Mouse (Mus musculus) cerebellum, postnatal 36 days (tissue): ENCODE data around the gene N4bp3.
"Not testable (repeated sequence)": the region's sequence is repeated elsewhere in the genome, so short reads cannot be mapped to it uniquely, and the experiment has no call there.

ENCODE experiments used
- DNase-seq, 2 experiments: peaks; one replicate each; pipeline ENCODE4 v3.0.0; 2021 to 2022; ENCODE audit warnings: mixed read lengths in 2 of 2

N4bp3 gene

DNA sequence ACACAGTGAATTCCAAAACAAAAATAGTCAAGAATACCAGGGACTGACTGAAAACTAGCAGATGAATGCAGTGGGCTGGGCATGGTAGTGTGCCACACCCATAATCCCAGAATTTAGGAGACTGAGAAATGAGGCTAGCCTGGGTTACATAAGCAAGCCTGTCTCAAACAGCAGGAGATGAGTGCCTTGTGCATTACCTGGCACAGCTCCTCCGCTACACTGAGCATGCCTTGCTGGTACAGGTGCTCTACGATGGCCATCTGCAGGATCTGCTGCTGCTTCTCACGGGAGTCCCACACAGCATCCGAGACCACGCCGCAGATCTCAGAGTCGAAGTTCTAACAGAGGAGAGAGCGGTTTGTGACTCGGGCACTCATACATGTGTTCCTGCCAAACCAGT, 23.2 kb downstream of the N4bp3 start:
- DNase-seq: peak in 1 of 2 experiments; percentile 40

DNA sequence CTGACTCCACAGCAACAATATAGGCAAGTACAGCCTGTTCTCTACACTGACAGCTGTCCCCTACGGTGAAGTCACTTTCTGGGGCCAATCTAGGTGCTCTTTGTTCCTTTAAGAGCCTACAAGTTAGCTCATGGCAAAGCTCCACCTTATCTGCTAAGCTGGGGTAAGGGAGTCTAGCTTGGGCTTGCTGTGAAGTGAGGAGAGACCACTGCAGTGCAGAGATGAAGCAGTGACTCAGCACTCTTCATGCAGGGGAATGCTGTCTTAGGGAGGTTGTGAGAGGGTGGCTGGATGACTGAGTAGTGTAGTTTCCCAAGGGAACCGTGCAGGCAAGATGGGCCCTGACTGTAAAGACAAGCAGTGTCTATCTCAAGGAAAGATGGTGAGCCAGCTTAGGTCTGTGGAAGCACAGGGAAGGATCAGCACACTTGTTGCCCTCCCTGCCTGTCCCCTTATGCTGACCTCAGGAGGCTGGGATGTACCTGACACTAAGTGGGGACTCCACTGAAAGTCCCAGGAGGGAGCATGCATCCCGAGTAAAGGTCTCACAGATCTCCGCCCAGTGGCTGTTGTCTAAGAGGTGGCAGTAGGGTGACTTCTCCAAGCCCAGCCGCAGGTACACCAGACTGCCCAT, 25.3 kb downstream of the N4bp3 start:
- DNase-seq: no peak

DNA sequence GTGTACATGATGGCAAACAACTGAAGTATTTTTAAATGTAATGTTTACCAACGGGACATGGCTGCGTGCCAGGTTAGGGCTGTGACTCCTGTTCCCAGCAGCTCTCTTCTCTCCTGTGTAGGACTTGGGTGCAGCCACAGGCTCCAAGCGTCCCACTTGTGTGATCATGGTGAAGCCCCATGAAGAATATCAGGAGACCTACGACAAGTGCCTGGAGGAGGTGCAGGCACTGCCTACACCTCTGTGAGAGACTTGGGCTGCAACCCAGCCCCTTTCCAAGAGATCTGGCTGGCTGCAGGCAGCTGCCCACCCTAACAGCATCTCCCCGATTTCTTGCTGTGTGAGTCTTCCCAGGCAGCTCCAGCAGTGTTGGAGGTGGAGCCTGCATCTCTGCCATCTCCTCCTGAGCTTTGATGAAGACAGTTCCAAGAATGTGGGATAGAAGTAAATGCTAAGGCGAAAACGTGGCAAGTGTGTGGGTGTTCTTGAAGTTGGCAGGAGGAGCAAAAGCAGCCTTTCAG, 27.6 kb downstream of the N4bp3 start:
- DNase-seq: no peak

DNA sequence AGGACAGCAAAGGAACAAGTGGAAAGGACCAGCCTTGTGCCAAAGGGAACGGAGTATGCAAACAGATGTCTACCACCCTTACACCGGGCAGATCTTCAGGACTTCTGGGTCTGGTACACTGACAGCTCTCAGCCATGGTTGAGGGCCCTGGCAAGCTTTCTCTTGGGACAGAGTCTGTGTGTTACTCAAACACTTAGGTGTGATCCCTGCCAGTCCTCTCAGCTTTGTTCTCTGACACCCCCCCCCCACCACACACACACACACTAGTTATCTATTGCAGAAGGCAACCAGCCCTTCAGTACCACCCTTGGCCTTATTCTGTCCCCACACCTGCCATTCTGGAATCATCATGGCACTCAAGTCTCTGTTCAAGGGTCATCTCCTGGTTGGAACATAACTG, 28.9 kb downstream of the N4bp3 start:
- no peak for DNase-seq

DNA sequence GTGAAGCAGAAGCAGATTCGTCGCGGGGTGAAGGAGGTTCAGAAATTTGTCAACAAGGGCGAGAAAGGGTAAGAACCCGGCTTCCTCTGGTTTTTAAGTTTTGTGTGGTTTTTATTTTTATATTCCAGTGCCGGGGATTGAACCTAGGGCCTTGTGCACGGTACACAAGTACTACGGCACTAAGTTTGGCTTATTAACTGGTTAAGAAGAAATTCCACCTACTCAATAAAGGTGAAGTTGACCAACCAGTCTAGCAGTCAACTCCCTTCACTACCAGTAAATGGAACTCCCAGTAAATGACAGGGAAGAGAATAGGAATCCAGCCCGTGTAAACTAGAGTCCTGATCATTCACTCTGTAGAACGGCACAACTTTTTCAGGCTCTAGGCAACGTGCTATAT, 30.6 kb downstream of the N4bp3 start:
- DNase-seq: no peak

DNA sequence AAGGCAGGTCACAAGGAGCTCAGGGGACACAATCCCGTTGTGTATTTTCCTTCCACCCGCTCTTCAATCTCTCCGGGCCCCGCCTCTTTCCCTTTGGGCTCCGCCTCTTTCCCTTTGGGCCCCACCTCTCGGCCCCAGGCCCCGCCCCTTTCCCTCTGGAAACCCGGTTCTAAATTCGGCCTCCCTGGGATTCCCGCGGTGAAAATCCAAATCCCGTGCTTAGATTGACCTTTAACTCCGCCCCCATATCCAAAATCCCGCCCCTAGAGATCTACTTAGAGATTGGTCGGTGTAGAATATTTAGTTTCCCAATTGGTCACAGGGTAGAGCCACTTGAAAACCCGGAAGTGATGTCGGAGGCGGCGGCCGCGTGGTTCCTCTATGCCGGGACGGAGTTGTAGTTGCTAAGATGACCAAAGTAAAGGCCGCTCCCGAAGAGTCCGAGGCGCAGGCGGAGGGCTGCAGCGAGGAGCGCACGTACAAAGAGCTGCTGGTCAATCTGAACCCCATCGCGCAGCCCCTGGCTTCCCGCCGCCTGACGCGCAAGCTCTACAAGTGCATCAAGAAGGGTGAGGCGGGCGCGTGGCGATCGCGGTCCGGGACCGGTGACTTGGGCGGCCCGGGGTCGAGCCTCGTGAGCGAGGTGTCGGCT, 31.1 kb downstream of the N4bp3 start, which contains the start of gene Nhp2:
Gene Nhp2 (plus strand): TSS at position 327 of the 652 bp plus-strand sequence.
- DNase-seq: peak; percentile 90 to 92

DNA sequence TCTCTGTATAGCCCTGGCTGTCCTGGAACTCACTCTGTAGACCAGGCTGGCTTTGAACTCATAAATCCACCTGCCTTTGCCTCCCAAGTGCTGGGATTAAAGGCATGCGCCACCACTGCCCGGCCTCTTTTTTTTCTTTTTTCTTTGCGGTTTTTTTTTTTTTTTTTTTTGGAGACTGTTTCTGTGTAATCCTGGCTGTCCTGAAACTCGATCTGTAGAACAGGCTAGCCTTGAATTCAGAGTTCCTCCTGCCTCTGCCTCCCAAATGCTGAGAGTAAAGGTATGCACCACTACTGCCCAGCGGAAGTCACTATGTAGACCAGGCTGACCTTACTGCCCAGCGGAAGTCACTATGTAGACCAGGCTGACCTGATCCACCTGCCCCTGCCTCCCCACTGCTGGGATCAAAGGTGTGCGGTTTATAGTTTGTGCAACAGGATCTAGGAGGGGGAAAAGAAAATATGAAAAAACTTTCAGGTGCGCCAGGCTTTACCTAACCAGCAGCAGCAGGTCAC, 31.7 kb downstream of the N4bp3 start:
- no peak for DNase-seq

DNA sequence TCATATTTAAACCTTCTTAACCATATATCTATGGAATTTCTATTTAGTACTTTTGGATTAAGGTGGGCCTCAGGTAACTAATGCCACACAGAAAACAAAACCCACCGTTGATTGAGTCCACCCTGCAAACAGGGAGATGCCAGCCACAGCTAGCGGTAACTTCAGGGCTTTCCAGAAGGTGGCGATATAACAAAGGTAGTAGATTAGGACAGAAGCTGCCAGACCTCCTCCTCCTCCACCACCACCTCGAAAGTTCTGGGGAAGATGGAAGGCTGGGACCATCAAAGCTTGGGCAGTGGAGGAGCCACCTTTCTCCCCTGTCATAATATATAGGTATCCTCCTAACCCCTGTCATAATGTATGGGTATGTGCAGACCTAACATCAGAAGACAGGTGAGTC, 32.9 kb downstream of the N4bp3 start:
- peak; percentile 63 to 73 for DNase-seq

DNA sequence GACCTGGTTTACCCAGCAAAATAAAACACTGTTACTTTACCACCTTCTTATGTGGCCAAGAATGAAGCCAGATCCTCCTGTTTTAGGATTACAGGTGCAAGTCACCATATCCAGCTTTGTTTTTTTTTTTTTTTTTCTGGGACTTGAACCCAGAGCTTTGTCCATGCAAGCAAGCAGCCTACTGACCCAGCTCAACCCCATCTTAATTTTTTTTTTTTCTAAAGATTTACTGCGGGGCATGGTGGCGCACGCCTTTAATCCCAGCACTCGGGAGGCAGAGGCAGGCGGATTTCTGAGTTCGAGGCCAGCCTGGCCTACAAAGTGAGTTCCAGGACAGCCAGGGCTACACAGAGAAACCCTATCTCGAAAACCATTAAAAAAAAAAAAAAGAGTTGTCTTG, 34.5 kb downstream of the N4bp3 start:
- not testable (repeated sequence) for DNase-seq

DNA sequence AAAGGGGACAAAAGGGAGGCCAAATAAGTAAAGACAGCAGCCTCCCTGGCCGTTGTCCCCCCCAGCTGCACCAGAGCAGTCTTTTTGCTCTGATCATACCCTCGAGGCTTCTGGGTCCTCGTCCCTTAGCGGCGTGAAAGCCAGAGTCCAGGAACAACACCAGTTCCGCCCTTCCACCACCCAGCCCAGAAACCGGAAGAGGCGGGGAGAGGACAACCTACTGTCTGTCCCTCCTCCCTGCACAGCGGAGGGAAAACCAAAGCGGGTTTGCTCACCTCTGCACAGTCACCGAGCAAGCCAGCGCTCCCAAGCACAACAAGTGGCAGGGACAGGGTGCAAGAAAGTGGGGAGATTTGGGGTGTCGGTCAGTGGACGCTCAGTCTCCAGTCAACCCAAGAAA, 35.0 kb downstream of the N4bp3 start:
- DNase-seq: peak in 1 of 2 experiments; percentile 25

DNA sequence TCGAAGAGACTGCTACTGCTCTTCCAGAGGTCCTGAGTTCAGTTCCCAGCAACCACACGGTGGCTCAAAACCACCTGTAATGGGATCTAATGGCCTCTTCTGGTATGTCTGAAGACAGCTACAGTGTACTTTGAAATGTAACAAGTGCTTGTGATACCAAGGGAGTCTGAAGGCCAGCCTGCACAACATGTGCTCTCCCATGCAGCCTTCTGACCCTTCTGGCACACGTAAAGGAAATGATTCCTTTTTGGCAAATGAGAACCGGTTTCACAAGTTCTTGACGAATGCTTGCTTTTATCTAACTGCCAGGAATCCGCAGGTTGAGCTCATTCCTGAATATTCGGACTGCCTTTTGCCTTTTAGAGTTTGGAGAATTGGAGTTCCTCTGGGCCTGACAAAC, 35.5 kb downstream of the N4bp3 start:
- no peak for DNase-seq

DNA sequence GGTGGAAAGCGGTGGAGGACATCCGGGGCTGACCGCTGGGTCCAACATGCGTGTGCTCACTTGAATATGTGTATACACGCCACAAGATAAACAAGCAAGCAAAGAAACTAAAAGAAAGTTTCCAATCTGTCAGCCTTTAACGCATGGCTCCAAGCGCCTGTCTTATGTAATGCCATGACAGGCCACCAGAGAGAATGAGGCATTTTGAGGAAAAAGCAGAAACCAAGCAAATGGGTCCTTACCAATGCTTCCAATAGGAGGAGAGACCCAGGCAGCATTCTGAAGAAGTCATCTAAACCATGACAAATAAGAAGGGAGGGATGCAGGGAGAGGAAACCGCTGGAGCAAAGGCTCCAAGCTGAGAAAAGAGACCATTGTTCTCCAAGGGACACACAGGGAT, 36.4 kb downstream of the N4bp3 start:
- no peak for DNase-seq

DNA sequence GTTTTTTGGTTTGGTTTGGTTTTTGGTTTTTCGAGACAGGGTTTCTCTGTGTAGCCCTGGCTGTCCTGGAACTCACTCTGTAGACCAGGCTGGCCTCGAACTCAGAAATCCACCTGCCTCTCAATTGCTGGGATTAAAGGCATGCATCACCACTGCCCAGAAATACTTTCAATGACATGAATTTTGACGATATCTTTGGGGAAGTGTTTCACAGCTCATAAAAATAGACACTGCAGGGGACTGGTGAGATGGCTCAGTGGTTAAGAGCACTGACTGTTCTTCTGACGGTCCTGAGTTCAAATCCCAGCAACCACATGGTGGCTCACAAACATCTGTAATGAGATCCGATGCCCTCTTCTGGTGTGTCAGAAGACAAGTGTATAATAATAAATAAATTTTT, 40.7 kb downstream of the N4bp3 start:
- not testable (repeated sequence) for DNase-seq

DNA sequence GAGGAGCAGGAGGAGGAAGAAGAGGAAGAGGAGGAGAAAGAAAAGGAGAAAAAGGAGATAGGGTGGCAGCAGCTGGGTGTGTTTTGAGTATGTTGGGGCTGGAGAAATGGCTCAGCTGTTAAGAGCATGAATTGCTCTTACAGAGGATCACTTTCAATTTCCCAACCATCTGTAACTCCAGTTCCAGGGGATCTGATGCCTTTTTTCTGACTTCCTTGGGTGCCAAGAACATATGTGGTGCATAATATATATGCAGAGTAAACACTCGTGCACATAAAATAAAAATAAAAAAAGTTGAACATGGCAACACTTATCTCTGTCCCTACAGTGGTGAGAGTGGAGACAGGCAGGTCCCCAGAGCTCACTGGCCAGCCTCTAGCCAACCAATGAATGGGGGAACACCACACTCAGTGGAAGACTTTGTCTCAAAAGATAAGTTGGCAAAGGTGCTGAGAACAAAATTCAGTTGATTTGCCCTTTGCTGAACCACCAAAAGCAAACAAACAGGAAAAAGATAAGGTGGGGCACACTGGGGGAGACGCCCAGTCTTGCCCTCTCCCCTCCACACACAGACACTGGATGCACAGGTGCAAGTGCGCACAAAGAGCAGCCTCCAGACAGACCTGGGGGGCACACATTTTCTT, 41.3 kb downstream of the N4bp3 start:
- DNase-seq: no peak

DNA sequence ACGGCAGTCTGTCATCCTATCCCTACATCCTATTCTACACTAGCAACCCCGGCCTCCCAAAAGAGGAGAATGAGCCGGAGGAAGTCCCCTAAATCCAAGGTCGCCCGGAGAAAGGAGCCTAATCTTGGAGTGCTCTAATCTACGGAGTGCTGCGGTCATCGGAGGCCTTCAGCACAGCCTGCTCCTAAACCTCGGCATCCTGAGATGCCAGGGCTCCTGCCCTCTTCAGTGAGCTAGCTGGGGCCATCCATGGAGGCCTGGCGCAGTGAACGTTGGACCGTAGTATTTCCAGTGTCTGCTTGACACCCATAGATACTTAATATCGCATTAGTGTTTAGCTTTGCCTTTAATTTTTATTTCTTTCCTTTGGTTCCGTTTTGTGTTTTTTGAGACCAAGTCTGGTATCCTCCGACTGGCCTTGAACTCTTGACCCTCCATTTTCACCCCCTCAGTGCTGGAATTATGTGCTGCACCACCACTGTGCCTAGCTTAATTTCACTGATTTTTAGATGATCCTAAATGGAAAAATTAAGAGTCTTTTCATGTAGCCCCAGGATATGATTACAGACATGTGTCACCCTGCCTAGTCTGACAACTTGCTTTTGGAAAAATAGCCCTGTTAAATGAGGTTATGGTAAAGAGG, 43.4 kb downstream of the N4bp3 start:
- no peak for DNase-seq

DNA sequence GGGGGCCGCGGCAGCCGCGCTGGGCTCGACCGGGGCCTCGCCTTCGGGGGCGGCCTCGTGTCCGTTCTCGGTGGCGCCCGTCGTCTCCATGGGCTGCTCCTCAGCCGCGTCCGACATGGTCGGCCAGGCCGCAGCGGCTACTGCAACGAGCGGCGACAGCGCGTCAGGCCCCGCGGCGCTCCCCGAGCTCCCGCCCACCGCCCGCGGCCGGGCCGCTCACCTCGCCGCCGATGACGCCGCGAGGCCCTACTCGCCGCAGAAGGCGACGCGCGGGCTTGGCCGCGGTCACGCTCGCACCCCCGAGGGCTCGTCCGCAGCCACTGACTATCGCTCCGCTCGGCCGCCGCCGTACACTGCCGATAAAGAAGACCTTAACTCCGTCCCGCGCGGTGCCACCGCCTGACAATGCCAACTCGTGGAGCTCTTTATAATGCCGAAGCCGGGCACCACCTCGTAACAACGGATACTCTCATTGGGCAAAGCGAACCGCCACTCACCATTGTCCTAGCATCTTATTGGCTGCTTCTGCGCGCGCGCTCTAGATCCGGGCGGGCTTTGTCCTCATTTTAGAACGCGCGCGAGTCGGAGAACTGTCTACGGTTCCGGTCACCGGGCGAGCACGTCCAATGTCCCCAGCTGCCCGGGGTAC, 44.1 kb downstream of the N4bp3 start, which contains the start of gene Hnrnpab:
Gene Hnrnpab (minus strand): TSS at position 401 of the 649 bp plus-strand sequence.
- DNase-seq: peak; percentile 96 to 99

DNA sequence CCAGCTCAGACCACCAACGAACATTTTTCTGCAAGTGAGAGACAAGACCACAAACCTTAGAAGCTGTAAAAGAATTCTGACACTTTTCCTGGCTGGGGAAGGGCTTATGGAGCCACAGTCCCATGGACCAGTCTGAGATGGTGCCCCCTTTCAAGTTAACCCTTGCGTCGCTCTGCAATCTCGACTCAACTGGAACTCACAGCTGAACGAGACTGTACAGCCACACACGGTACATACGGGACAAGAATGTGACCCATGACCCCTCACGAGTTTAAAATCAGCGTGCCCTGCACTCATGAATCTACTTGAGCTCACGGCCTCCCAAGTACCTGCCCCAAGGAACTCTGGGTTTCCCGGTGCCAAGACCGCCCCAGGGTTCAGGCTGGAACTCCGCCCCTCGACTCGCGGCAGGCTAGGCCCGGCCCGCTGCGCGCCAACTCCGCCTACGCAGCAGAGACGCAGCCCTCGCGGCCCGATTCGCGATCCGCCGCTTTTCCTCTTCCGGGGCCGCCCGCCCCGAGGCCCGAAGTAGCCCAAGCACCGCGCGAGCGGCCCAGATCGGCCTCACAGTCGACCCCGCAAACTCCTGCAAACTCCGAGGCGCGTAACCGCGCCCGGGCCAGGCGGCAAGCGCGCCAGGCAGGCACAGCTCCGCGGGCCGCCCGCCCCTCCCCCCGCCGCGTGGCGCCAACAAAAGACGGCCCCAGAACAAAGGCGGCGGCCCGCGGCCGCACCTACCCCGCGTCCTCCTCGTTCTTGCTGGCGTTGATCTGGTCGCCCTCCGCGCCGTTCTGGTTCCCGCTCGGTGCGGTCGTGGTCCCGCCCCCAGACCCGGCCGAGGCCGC, 44.8 kb downstream of the N4bp3 start:
- DNase-seq: peak; percentile 71 to 78

DNA sequence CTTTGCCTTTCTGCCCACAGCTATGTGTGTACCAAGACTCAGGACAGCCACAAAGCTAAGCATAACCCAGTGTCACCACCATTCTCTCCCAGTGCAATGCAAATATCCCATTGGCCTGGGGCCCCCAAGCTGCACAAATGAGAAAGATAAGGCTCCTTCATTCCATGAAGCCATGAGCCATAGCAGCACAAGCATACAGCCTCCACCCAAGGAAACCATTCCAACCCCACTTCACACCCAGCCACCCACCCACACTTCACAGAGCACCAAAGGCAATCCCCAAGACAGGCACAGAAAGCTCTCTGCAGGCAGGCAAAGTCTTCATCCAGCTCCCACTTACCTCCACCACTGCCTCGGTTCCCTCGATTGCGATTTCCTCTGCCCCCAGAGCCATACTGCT, 48.4 kb downstream of the N4bp3 start:
- DNase-seq: no peak

DNA sequence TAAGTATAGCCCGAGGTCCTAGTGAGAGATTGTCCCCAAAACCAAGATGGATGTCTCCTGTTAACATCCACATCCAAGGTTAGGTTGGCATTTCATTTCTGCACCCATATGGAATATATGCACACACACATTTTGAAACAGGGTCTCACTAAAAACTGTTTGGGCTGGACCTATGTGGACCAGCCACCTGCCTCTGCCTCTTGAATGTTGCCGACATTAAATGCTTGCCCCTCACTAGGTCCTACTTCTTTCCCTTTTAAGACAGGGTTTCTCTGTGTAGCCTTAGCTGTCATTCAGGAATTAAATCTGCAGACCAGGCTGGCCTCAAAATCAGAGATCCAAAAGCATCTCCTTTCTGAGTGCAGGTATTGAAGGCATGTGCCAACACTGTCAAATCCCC, 53.1 kb downstream of the N4bp3 start:
- DNase-seq: no peak

DNA sequence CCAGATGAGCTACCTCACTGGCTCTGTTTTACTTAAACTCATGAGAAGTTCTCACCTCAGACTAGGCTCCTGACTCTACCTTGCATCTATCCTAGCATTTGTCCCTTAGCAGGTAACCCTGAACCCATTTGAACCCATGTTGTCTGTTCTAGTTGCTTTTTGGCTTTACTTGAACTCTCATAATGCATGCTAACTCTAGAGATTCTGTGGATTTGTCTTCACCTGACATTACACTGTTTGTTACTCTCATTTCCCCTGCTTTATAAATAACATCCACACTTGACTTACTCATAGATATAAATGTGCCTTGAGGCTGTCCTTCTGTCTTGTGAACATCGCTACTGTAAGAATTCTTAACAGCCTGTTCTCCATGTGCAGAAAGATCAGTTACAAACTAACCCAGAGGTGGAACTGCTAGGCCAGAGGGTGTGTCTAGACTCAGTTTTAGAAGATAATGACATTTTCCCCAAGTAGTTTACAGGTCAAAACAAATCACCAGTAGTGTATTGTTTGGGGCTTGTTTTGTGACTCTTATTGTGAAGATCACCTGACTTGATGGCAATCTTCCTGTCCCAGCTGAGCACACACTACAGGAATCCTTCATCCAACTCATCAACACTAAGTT, 55.1 kb downstream of the N4bp3 start:
- no peak for DNase-seq

DNA sequence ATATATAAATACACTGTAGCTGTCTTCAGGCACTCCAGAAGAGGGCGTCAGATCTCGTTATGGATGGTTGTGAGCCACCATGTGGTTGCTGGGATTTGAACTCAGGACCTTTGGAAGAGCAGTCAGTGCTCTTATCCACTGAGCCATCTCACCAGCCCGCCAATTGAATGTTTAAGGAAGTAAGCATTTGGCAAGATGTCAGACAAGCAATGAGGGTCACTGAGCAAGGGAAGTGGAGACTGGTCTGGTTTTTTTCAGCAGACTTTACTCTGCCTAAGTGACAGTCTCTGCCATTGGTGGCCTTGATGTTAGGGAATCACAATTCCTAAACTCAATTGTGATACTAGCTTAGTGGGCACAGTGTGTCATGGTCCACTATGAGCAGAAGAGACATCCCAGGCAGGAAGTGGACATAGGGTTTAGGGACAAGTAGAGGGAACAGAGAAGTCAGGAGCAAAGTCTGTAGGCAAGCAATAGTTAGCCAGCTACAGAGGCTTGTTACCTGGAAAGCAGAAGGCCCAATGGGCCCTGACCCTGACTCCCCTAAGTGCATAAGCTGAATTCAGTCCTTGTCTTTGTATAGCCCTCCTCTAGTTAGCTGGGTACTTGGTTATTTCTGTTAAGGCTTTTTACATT, 55.8 kb downstream of the N4bp3 start:
- DNase-seq: no peak
